Mouse (Mus musculus) intestine, postnatal 0 days (tissue): ENCODE results near the gene Tmc7. TPM values are rescaled to one million over a fixed set of nuclear protein-coding genes. Genes with fewer than 3 reads are reported as not detected.

Experiments
- ATAC-seq: fragments of 200-750 bp; cut with Nextera tagmentation; 2 replicates; pipeline ENCODE4 v1.8.0; 2017; ENCODE audit warnings: mild to moderate bottlenecking, moderate TSS enrichment, moderate library complexity
- H3K27ac ChIP-seq: fragments of 300-500 bp; sonication (generic); 2 replicates; pipeline ENCODE4 v1.5.1; 2014; ENCODE audit warnings: mild to moderate bottlenecking, low read depth, low read length, moderate library complexity
- H3K27me3 ChIP-seq: fragments of 300-500 bp; sonication (generic); replicated peaks from 2 replicates; pipeline ENCODE4 v1.6.1; 2014; ENCODE audit warnings: low read length, mixed read lengths; ENCODE audit not compliant: control insufficient read depth, insufficient read depth
- H3K36me3 ChIP-seq: fragments of 300-500 bp; sonication (generic); 2 replicates; pipeline ENCODE4 v1.6.1; 2014; ENCODE audit warnings: mild to moderate bottlenecking, moderate library complexity; ENCODE audit not compliant: control insufficient read depth, insufficient read depth
- H3K4me1 ChIP-seq: fragments of 300-500 bp; sonication (generic); replicated peaks from 2 replicates; pipeline ENCODE4 v1.6.1; 2014; ENCODE audit warnings: antibody characterized with exemption, low read length, mixed read lengths; ENCODE audit not compliant: control insufficient read depth, insufficient read depth
- H3K4me2 ChIP-seq: fragments of 300-500 bp; sonication (generic); replicated peaks from 2 replicates; pipeline ENCODE4 v1.6.1; 2014; ENCODE audit warnings: low read depth, mild to moderate bottlenecking, moderate library complexity
- H3K4me3 ChIP-seq: fragments of 300-500 bp; sonication (generic); 2 replicates; pipeline ENCODE4 v1.5.1; 2014; ENCODE audit warnings: low read depth, low read length
- H3K9ac ChIP-seq: fragments of 300-500 bp; sonication (generic); 2 replicates; pipeline ENCODE4 v1.6.1; 2014; ENCODE audit warnings: mild to moderate bottlenecking, low read depth, low read length
- H3K9me3 ChIP-seq: fragments of 300-500 bp; sonication (generic); 2 replicates; pipeline ENCODE4 v1.6.1; 2016; ENCODE audit warnings: mixed run types; ENCODE audit not compliant: control insufficient read depth
- CTCF ChIP-seq: sonication (generic); IDR thresholded peaks from 2 replicates; pipeline ENCODE4 v1.5.1; 2016; ENCODE audit warnings: low read depth, mild to moderate bottlenecking, control low read depth, antibody characterized with exemption, moderate library complexity
- WGBS: fragments of 180-500 bp; shearing (Covaris S2); extraction: QIAGEN DNeasy Blood & Tissue Kit; methylation state at CpG from one replicate; pipeline ENCODE4 v1.1.7; 2014; 5-methylcytosine and 5-hydroxymethylcytosine counted together
- polyA plus RNA-seq: library from polyadenylated mRNA; unstranded; fragments of >200 nt; fragmentation: Nextera tagmentation; extraction: Ambion mirVana; gene quantifications from 2 replicates; pipeline ENCODE4 v1.2.1, GENCODE M21; 2015

The Tmc7 gene
- polyA plus RNA-seq, 1 experiment from 2014 or later = 1.4 TPM

DNA sequence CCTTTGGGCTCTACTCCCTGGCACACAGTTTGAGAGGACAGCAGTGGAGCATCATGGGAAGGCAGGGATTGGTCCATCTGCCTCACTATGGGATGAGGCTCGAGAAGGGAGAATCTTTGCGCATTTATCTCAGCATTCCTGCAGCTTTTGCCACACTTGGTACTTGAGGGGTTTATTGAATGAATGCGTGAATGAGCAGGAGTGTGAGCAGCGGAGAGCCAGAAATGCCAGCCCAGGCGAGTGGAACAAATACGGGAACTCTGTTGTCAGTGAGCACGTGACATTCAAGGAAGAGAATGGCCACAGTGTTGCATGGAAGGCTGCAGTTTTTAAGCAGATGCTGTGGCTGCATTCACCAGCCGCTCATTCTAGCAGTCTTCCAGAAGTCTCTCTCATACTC lies 82.2 kb downstream of the Tmc7 start:
- Histone ChIP-seq H3K4me2 (no peak overlapping the region), H3K27ac (no peak overlapping the region), H3K9ac (no peak overlapping the region), H3K9me3 (no peaks in the 10 kb centered on the region), H3K4me3 (no peak overlapping the region), H3K4me1 (no peaks in the 10 kb centered on the region; the same call in 1 of the 2 replicates), H3K27me3 (no peaks in the 10 kb centered on the region), H3K36me3 (no peaks in the 10 kb centered on the region)
- TF ChIP-seq CTCF = no peak
- 88% methylated on average over 8 of the region's 8 CpGs for WGBS
- ATAC-seq = no peak

DNA sequence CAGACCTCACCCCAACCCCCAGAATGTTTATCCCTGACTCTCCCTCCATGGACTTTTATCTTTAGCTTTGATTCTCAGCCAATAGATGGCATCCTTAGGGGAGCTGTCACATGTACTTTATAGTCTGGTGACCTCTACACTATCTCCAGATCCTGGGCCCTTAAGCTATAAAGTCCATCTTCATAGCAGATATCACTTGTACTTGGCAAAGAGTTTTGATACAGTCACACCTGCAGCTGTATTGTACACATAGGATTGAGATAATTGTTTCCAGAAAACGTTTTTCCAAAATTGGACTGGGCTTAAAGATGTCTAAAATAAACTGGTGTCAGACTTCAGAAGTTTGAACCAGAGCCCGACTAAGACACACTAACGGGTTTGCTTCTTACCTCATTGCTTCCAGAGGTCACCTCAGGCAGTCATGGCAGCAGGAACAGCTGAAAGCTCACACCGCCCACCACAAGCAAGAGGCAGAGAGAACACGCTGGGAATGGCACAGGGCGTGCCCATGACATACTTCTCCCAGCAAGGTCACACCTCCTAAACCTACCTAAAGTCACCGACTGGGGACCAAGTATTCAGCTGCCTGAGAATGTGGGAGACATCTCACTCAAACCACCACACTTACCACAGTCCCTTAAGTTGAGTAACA lies 84.6 kb downstream of the Tmc7 start:
- H3K36me3 ChIP-seq = no peaks in the 10 kb centered on the region
- no peak overlapping the region for H3K4me3 ChIP-seq
- no peak overlapping the region for H3K9ac ChIP-seq
- H3K4me2 ChIP-seq = no peak overlapping the region
- TF ChIP-seq CTCF = no peak
- H3K9me3 ChIP-seq = no peaks in the 10 kb centered on the region
- ATAC-seq = peak; percentile 81
- H3K4me1 ChIP-seq = no peaks in the 10 kb centered on the region; the same call in 1 of the 2 replicates
- no peak overlapping the region for H3K27ac ChIP-seq
- no peaks in the 10 kb centered on the region for H3K27me3 ChIP-seq
- WGBS = 31% methylated on average over 7 of the region's 7 CpGs

DNA sequence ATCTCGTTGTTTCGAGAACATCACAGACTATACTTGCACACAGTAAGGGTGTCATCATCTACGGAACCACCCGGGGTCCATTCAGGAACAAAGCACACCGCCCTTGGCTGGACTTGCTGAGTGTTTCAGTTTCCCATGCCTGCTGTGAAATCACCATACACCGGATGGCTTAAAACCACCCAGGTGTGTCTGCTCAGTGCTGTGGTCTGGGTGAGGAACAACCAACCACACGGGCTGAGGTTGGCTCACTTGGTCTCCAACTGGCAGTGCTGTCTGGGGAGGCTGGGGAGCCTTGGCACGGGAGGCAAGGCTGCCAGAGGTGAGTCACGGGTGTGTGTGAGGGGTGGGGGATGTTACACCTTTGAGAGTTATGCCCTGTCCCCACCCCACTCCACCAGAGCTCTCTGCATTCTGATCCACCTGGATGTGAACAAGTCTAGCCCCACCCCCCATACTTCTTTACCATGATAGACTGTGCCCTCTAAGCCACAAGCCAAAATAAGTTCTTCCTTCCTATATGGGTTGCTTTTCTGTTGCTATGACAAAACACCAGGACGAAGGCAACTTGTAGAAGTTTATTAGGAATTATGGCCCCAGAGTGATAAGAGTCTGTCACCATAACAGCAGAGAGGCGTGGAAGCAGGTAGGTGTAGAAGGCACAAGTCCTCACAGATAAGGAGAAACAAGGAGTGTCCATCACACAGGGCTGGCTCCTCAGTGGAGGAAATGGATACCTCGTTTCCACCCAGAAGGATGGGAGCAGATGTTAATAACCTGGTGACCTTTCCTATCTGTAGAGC lies 85.4 kb downstream of the Tmc7 start:
- Histone ChIP-seq H3K9me3 (no peaks in the 10 kb centered on the region), H3K9ac (no peak overlapping the region), H3K36me3 (no peaks in the 10 kb centered on the region), H3K4me1 (no peaks in the 10 kb centered on the region; the same call in 1 of the 2 replicates), H3K27me3 (no peaks in the 10 kb centered on the region), H3K4me2 (peak overlapping the region; percentile 25; the same call in 1 of the 2 replicates), H3K4me3 (no peak overlapping the region), H3K27ac (0 out of 2 replicates have a peak overlapping the region, but pooled peaks have one; percentile 47)
- ATAC-seq = peak; percentile 98
- no peak for TF ChIP-seq CTCF
- 54% methylated on average over 12 of the region's 12 CpGs for WGBS

DNA sequence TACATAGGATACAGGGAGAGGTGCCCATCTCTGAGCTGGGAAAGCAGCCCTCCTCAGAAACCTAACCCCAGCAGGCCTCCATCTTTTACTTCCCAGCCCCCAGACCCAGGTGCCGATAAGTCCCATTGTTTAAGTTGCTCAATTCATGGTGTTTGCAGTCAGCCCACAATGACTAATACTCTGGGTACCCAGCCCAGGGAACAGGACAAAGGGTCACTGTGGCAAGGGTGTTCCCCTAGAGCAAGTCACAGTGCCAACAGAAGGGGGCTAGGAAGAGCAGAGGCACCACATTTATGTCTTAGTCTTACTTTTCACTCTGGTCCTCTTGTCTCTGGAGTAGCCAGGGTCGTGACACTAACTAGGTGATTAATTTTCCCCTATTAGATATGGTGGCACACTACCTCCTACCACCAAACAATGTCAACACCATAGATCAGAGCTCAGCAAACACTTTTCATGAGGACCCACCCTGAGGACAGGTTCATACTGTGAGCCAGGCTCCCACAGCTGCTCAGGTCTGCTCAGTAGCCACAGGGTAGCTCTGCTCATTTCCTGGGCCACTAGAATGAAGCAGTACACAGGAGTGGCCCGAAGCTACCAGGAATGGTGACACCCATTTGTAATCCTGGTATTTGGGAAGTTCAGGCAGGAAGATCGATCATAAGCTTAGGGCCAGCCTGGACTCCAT lies 89.5 kb downstream of the Tmc7 start:
- no peaks in the 10 kb centered on the region for H3K27me3 ChIP-seq
- no peaks in the 10 kb centered on the region; the same call in 1 of the 2 replicates for H3K4me1 ChIP-seq
- no peak overlapping the region for H3K4me2 ChIP-seq
- TF ChIP-seq CTCF = no peak
- H3K9ac ChIP-seq = no peak overlapping the region
- H3K4me3 ChIP-seq = no peak overlapping the region
- no peak for ATAC-seq
- H3K9me3 ChIP-seq = no peaks in the 10 kb centered on the region
- WGBS = 73% methylated on average over 4 of the region's 4 CpGs
- no peak overlapping the region for H3K27ac ChIP-seq
- no peaks in the 10 kb centered on the region; the same call in 1 of the 2 replicates for H3K36me3 ChIP-seq

DNA sequence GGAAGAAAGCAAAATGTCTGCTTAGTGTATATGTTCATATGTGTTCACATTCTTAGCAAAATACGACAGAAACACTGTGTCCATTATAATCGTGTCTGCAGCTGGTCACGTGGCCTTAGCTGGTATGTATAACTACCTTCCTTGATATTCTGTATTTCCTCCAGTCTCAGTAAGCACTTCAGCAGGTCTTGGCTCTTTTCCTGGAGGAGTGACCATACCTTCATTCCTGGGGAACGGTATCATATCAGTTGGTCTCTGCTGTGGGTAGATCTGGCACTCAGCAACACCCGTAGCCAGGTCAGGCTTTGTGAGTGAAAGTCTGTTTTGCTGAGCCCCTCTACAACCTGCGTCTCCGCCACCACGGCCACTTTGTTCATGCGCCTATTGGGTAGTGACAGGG lies 90.6 kb downstream of the Tmc7 start:
- no peak overlapping the region for H3K27ac ChIP-seq
- H3K27me3 ChIP-seq = no peaks in the 10 kb centered on the region
- no peak overlapping the region for H3K4me3 ChIP-seq
- peaks cover 3% of the 10 kb centered on the region; the same call in 1 of the 2 replicates for H3K36me3 ChIP-seq
- no peak for ATAC-seq
- WGBS = 81% methylated on average over 9 of the region's 9 CpGs
- H3K9me3 ChIP-seq = no peaks in the 10 kb centered on the region
- H3K4me2 ChIP-seq = no peak overlapping the region
- no peak for TF ChIP-seq CTCF
- no peaks in the 10 kb centered on the region; the same call in 1 of the 2 replicates for H3K4me1 ChIP-seq
- no peak overlapping the region for H3K9ac ChIP-seq
